Mouse (Mus musculus) liver, postnatal 0 days (tissue): ENCODE data around the gene Ano2. TPM values are rescaled to one million over a fixed set of nuclear protein-coding genes. Genes with fewer than 3 reads are reported as not detected.

ENCODE experiments used
- ATAC-seq: fragments of 200-750 bp; cut with Nextera tagmentation; 2 replicates; pipeline ENCODE4 v1.8.0; 2017; ENCODE audit warnings: mild to moderate bottlenecking, moderate library complexity
- DNase-seq: peaks from one replicate; pipeline ENCODE4 v3.0.0-alpha.2; 2016
- H3K27ac ChIP-seq: fragments of 300-500 bp; sonication (generic); 2 replicates; pipeline ENCODE4 v1.5.1; 2014; ENCODE audit warnings: antibody characterized with exemption, moderate library complexity, mild to moderate bottlenecking, low read depth
- H3K27me3 ChIP-seq: fragments of 300-500 bp; sonication (generic); 2 replicates; pipeline ENCODE4 v1.6.1; 2014; ENCODE audit warnings: low read length, control low read depth, mixed read lengths; ENCODE audit not compliant: insufficient read depth
- H3K36me3 ChIP-seq: fragments of 300-500 bp; sonication (generic); replicated peaks from 2 replicates; pipeline ENCODE4 v1.6.1; 2014; ENCODE audit warnings: mild to moderate bottlenecking, control low read depth, low read length, moderate library complexity, mixed read lengths; ENCODE audit not compliant: insufficient read depth
- H3K4me1 ChIP-seq: fragments of 300-500 bp; sonication (generic); 2 replicates; pipeline ENCODE4 v1.6.1; 2014; ENCODE audit warnings: antibody characterized with exemption, mild to moderate bottlenecking, control low read depth; ENCODE audit not compliant: insufficient read depth
- H3K4me2 ChIP-seq: fragments of 300-500 bp; sonication (generic); 2 replicates; pipeline ENCODE4 v1.6.1; 2014; ENCODE audit warnings: low read depth, mild to moderate bottlenecking, low read length, moderate library complexity, mixed read lengths
- H3K4me3 ChIP-seq: fragments of 300-500 bp; sonication (generic); 2 replicates; pipeline ENCODE4 v1.5.1; 2014; ENCODE audit warnings: low read depth, low read length
- H3K9ac ChIP-seq: fragments of 300-500 bp; sonication (generic); replicated peaks from 2 replicates; pipeline ENCODE4 v1.6.1; 2014; ENCODE audit warnings: mild to moderate bottlenecking, moderate library complexity
- H3K9me3 ChIP-seq: fragments of 300-500 bp; sonication (generic); 2 replicates; pipeline ENCODE4 v1.6.1; 2016; ENCODE audit warnings: mild to moderate bottlenecking, control low read depth, low read length, mixed read lengths
- CTCF ChIP-seq: sonication (generic); IDR thresholded peaks from 2 replicates; pipeline ENCODE4 v1.5.1; 2016; ENCODE audit warnings: antibody characterized with exemption, low read depth
- EP300 ChIP-seq: IDR thresholded peaks from 2 replicates; pipeline ENCODE4 v1.6.1; 2016; ENCODE audit warnings: antibody characterized with exemption, low read depth, mild to moderate bottlenecking
- WGBS: fragments of 180-500 bp; shearing (Covaris S2); extraction: QIAGEN DNeasy Blood & Tissue Kit; methylation state at CpG from one replicate; pipeline ENCODE4 v1.1.7; 2014; ENCODE audit not compliant: insufficient replicate concordance; 5-methylcytosine and 5-hydroxymethylcytosine counted together
- polyA plus RNA-seq: library from polyadenylated mRNA; unstranded; fragments of >200 nt; fragmentation: Nextera tagmentation; extraction: Ambion mirVana; gene quantifications from 2 replicates; pipeline ENCODE4 v1.2.1, GENCODE M21; 2015

The Ano2 gene
- polyA plus RNA-seq, 1 experiment from 2014 or later, result not detected

DNA sequence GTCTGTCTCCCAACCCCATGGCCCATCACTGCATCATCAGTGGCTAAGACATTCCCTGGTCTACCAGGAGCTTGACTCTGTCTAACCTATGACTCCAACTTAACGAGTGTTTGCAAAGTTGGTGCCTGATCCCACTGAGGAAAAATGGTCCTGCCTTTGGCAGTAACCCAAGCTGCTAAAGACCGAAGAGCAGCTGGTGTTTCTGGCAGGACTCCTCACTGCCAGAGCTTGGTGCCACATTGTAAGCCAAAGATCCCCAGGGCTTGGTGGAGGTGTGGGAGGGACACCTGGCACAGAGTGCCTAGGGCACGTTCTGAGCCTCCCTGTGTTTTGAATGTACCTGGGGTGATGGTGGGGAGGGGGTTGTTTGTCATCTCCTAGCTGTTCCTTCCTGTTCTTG is 232.5 kb downstream of the Ano2 start:
- no peaks in the 10 kb centered on the region for H3K4me1 ChIP-seq
- ATAC-seq (no peak), DNase-seq (no peak)
- H3K27me3 ChIP-seq, result no peaks in the 10 kb centered on the region
- no peaks in the 10 kb centered on the region for H3K9me3 ChIP-seq
- WGBS, result 63% methylated on average over 3 of the region's 3 CpGs
- no peak overlapping the region for H3K27ac ChIP-seq
- no peak overlapping the region for H3K4me3 ChIP-seq
- H3K4me2 ChIP-seq, result no peak overlapping the region
- TF ChIP-seq CTCF (no peak), EP300 (no peak)
- no peak overlapping the region for H3K9ac ChIP-seq
- H3K36me3 ChIP-seq, result no peaks in the 10 kb centered on the region

DNA sequence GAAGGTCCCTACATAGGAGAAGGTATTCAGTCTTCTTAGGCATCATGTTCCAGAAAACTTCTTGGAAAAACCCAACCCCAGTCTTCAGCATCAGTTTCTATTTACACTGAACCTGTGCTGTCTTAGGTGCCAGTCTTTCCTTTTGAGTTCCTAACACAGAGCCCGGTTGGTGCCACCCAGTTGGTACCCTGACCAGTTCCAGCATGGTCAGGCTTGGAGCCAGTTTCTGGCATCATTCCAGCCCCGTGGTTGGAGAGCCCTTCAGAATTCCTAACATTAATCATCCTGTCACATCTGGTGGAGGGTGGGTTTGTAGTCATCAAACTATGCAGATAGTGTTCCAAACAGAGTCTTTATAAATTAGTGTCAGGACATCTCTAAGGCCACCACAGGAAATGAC is 234.8 kb downstream of the Ano2 start:
- H3K4me3 ChIP-seq, result no peak overlapping the region
- no peak overlapping the region for H3K9ac ChIP-seq
- ATAC-seq, result no peak
- H3K27ac ChIP-seq, result no peak overlapping the region
- WGBS, result 60% methylated on average over 2 of the region's 2 CpGs
- TF ChIP-seq EP300 (no peak), CTCF (no peak)
- no peak for DNase-seq
- H3K36me3 ChIP-seq, result no peaks in the 10 kb centered on the region
- H3K27me3 ChIP-seq, result no peaks in the 10 kb centered on the region
- H3K4me1 ChIP-seq, result no peaks in the 10 kb centered on the region
- no peaks in the 10 kb centered on the region for H3K9me3 ChIP-seq
- no peak overlapping the region for H3K4me2 ChIP-seq

DNA sequence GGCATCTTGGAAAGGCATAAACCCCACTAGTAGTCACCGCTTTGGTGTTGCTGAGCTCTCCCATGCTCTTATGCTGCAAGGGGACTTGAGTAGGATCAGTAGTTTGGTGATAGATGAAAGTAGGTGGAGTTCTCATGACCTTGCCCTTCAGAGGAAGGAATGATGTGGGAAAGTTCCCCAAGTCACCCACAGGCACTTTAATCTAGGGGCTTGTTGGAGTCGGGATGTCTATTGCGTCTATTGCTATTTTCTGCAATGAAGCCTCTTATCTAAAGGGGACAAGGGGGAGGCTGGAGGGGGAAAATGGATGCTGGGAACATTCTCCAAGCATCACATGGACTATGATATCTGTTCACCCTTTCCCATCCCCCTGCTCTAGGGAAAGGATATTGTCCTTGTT is 235.6 kb downstream of the Ano2 start:
- WGBS, result 82% methylated on average over 3 of the region's 3 CpGs
- DNase-seq, result no peak

DNA sequence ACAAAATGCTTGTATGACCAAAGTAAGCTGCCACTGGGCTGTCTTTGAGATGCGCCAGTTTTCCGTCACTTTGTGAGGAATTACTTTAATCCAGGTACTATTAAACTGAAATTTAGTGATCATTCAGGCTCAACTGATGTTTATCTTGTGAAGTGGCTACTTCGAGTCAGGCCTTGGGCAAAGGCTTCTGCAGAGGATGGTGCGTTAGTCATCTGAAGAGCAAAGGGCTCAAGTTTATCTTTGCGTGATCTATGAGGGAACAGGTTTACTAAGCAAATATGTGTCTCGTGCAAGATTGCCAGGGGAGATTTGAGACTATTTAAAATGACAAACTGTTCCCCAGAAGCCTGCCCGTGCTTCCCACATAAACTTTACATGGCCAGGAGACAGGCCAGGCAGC is 241.7 kb downstream of the Ano2 start:
- Histone ChIP-seq H3K4me1 (no peaks in the 10 kb centered on the region), H3K9me3 (no peaks in the 10 kb centered on the region), H3K27ac (no peak overlapping the region), H3K4me3 (no peak overlapping the region), H3K27me3 (no peaks in the 10 kb centered on the region), H3K9ac (no peak overlapping the region), H3K4me2 (no peak overlapping the region), H3K36me3 (no peaks in the 10 kb centered on the region)
- ATAC-seq, result no peak
- no peak for TF ChIP-seq EP300
- TF ChIP-seq CTCF, result no peak
- DNase-seq, result no peak
- WGBS, result 59% methylated on average over 7 of the region's 7 CpGs

More for the DNA sequence above, 235.6 kb downstream of the Ano2 start:
- Histone ChIP-seq H3K36me3 (no peaks in the 10 kb centered on the region), H3K27ac (no peak overlapping the region), H3K4me2 (no peak overlapping the region), H3K9me3 (no peaks in the 10 kb centered on the region), H3K4me1 (no peaks in the 10 kb centered on the region), H3K27me3 (no peaks in the 10 kb centered on the region), H3K4me3 (no peak overlapping the region), H3K9ac (no peak overlapping the region)
- TF ChIP-seq EP300 (no peak), CTCF (no peak)
- ATAC-seq, result no peak

DNA sequence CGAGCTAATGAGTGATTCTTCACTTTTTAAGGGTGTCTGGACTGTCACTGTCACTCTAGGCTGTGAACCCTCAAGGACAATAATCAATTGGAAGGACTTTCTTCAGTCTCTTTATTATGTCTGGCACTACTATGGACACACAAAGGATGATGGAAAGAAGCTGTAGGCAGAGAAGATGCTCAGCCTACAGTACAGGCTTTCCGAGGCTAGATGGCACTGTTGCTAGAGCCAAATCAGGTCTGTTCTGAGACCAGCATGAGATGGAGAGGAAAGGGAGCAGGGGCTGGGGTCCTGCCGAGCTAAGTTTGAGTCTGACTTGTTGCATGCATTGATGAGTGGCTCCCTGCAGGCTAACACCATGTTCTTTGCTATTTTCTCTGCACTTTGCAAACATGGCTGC is 264.7 kb downstream of the Ano2 start:
- DNase-seq (no peak), ATAC-seq (no peak)
- TF ChIP-seq CTCF, result peak; percentile 66
- TF ChIP-seq EP300, result no peak
- H3K27me3 ChIP-seq, result no peaks in the 10 kb centered on the region
- H3K27ac ChIP-seq, result no peak overlapping the region
- no peaks in the 10 kb centered on the region for H3K4me1 ChIP-seq
- H3K4me2 ChIP-seq, result no peak overlapping the region
- H3K36me3 ChIP-seq, result no peaks in the 10 kb centered on the region
- WGBS, result 19% methylated on average over 3 of the region's 3 CpGs
- no peaks in the 10 kb centered on the region for H3K9me3 ChIP-seq
- H3K9ac ChIP-seq, result no peak overlapping the region
- H3K4me3 ChIP-seq, result no peak overlapping the region

DNA sequence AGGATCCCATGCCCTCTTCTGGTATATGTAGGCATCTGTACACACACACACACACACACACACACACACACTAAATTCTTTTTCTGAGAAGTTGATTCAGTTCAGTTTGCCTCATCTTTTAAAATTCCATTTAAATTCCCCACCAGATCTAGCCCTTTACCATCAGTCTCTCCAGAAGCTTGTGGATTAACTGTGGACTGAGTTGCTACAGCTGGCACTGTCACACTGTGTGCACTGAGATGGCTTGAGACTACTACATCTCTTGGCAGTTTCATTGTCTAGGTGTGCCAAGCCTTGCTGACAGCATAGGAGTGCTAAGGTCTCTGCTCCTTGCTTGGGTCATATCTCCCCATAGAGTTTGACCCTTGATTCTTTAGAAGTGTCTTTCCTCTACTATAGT is 283.3 kb downstream of the Ano2 start:
- no peaks in the 10 kb centered on the region for H3K27me3 ChIP-seq
- no peaks in the 10 kb centered on the region for H3K4me1 ChIP-seq
- TF ChIP-seq CTCF (no peak), EP300 (no peak)
- ATAC-seq (no peak), DNase-seq (no peak)
- no peak overlapping the region for H3K27ac ChIP-seq
- no peak overlapping the region for H3K9ac ChIP-seq
- no peak overlapping the region for H3K4me3 ChIP-seq
- no peaks in the 10 kb centered on the region for H3K36me3 ChIP-seq
- no peaks in the 10 kb centered on the region for H3K9me3 ChIP-seq
- no peak overlapping the region for H3K4me2 ChIP-seq

DNA sequence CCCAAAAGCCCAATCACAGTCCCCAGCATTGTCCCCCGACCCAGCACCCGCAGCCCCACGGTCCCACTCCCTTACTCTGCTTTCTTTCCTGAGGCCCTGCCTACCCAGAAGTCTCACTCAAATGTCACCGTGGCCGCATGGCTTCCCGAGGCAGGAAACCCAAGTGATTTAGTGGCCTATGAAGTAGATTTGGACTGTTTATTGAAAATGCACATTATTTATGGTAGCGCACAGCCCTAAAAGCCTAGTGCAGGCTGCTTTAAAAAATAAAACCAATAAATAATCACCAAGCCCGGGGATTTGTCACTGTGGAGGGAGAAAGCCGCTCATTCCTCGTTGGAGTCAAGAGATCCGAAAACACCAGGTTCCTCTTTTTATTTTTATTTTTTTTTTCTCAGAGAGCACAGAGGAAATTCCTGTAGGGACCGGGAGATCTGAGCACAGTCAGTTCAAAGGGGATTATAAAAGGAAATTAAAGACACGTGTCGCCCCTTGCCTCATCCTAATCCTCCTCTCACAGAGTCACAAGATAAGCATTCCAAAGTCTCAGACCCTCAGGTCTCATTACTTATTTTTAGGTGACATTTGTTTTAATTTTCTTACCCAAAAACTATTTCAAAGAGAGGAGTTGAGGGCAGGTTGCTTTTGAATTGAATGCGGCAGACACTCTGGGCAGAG is 285.7 kb downstream of the Ano2 start:
- no peaks in the 10 kb centered on the region for H3K27me3 ChIP-seq
- TF ChIP-seq EP300 (no peak), CTCF (no peak)
- H3K4me1 ChIP-seq, result no peaks in the 10 kb centered on the region
- H3K27ac ChIP-seq, result no peak overlapping the region
- H3K36me3 ChIP-seq, result no peaks in the 10 kb centered on the region
- no peak overlapping the region for H3K4me3 ChIP-seq
- no peak for ATAC-seq
- H3K9me3 ChIP-seq, result no peaks in the 10 kb centered on the region
- 31% methylated on average over 15 of the region's 15 CpGs for WGBS
- no peak overlapping the region for H3K4me2 ChIP-seq
- no peak overlapping the region for H3K9ac ChIP-seq
- DNase-seq, result no peak
